23 mouse cellular contexts compared by ENCODE assay signal in the genomic region with DNA sequence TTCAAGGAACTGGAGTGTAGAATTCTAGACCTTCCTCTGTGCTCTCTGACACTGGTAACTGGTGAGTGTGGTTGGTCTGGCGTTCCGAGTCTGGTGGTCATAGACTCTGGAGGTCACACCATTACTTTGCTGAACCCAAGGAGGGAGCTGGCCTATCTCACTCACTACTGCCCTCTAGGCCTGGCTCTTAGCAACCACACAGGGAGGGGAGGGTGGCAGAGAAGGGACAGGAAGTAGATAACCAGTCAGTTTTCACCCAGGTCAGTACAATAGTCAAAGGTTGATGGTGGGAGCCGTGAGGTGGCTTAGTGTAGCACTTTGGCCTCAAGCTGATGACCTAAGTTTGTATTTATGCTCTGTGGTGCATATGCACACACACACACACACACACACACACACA.
DNase-seq lines count a peak whose midpoint lies in the region; ATAC-seq and TF ChIP-seq lines count a peak whose summit lies in the region.
"Had no signal": no experiment of that assay in that cellular context is flagged by ENCODE, and none has a peak within 500 bp of the region (broad histone marks: within the 10 kb centered on the region; RNA-seq: fewer than 3 reads in every experiment).

No protein-coding gene starts in this region.

- H3K27ac ChIP-seq in hindbrain, postnatal 0 days: no peak overlapping the region
- H3K27ac ChIP-seq in hindbrain, embryonic 12.5 days: no peak overlapping the region
- H3K27ac ChIP-seq in testis, adult 2 months (ENCODE audit: control insufficient read depth, insufficient read depth, low read depth, low read length): no peak overlapping the region
- H3K27ac ChIP-seq in stomach, postnatal 0 days (replicated peaks): no peak overlapping the region
- H3K27ac ChIP-seq in kidney, embryonic 14.5 days (ENCODE audit: low read depth, low read length): no peak overlapping the region
- H3K27ac ChIP-seq in neural tube, embryonic 15.5 days (replicated peaks): no peak overlapping the region
- H3K27ac ChIP-seq: forebrain, embryonic 10.5 days; gastrocnemius, adult 2 months; hindbrain, embryonic 13.5 days; kidney, postnatal 0 days; midbrain, embryonic 10.5 days; neural tube, embryonic 13.5 days had no signal

- H3K4me3 ChIP-seq in hindbrain, postnatal 0 days (ENCODE audit: low read length): no peak overlapping the region
- no peak overlapping the region for H3K4me3 ChIP-seq in hindbrain, embryonic 12.5 days
- no peak overlapping the region for H3K4me3 ChIP-seq in testis, adult 2 months (ENCODE audit: control insufficient read depth, low read depth, low read length)
- no peak overlapping the region for H3K4me3 ChIP-seq in stomach, postnatal 0 days (ENCODE audit: low read depth, low read length)
- no peak overlapping the region for H3K4me3 ChIP-seq in kidney, embryonic 14.5 days (ENCODE audit: low read length)
- H3K4me3 ChIP-seq in neural tube, embryonic 15.5 days (replicated peaks): no peak overlapping the region
- H3K4me3 ChIP-seq: forebrain, embryonic 10.5 days; gastrocnemius, adult 2 months; heart, embryonic 12.5 days; hindbrain, embryonic 13.5 days; midbrain, embryonic 10.5 days; neural tube, embryonic 13.5 days had no signal

- DNase-seq in hindbrain, postnatal 0 days (ENCODE audit: low spot score): no peak
- DNase-seq in testis, postnatal 14 days (ENCODE audit: low spot score): no peak
- DNase-seq in R1 (ENCODE audit: low read depth, low spot score): peak; percentile 31
- peak; percentile 47 for DNase-seq in stomach, postnatal 0 days (ENCODE audit: low spot score)
- DNase-seq: adrenal gland, postnatal 25 days; cerebellum, adult 11-12 months; cerebellum, postnatal 14 days; gastrocnemius, adult 2 months; heart, adult 11 months; heart, postnatal 14 days; liver; lung, adult 18-20 months had no signal

- H3K36me3 ChIP-seq in hindbrain, postnatal 0 days (ENCODE audit: insufficient read depth, low read length): no peaks in the 10 kb centered on the region
- no peaks in the 10 kb centered on the region for H3K36me3 ChIP-seq in hindbrain, embryonic 12.5 days
- no peaks in the 10 kb centered on the region for H3K36me3 ChIP-seq in testis, adult 2 months (ENCODE audit: control insufficient read depth, insufficient read depth, low read length)
- H3K36me3 ChIP-seq in stomach, postnatal 0 days (ENCODE audit: control insufficient read depth, insufficient read depth, low read length): no peaks in the 10 kb centered on the region
- H3K36me3 ChIP-seq in kidney, embryonic 14.5 days (ENCODE audit: control insufficient read depth, insufficient read depth, low read length): no peaks in the 10 kb centered on the region
- no peaks in the 10 kb centered on the region for H3K36me3 ChIP-seq in neural tube, embryonic 15.5 days
- H3K36me3 ChIP-seq: forebrain, embryonic 10.5 days; heart, embryonic 12.5 days; hindbrain, embryonic 13.5 days; midbrain, embryonic 10.5 days; neural tube, embryonic 13.5 days had no signal

- H3K27me3 ChIP-seq in hindbrain, postnatal 0 days (ENCODE audit: insufficient read depth, low read length): no peaks in the 10 kb centered on the region
- H3K27me3 ChIP-seq in hindbrain, embryonic 12.5 days: no peaks in the 10 kb centered on the region
- no peaks in the 10 kb centered on the region for H3K27me3 ChIP-seq in testis, adult 2 months (ENCODE audit: control insufficient read depth, insufficient read depth, low read length)
- H3K27me3 ChIP-seq in stomach, postnatal 0 days (ENCODE audit: control insufficient read depth, insufficient read depth, low read length): no peaks in the 10 kb centered on the region
- H3K27me3 ChIP-seq in kidney, embryonic 14.5 days (ENCODE audit: control insufficient read depth, insufficient read depth, low read length): no peaks in the 10 kb centered on the region
- no peaks in the 10 kb centered on the region; the same call in 1 of the 2 replicates for H3K27me3 ChIP-seq in neural tube, embryonic 15.5 days (replicated peaks)
- H3K27me3 ChIP-seq: heart, embryonic 12.5 days; hindbrain, embryonic 13.5 days; neural tube, embryonic 13.5 days had no signal

- no peaks in the 10 kb centered on the region for H3K9me3 ChIP-seq in hindbrain, postnatal 0 days (ENCODE audit: low read length)
- no peaks in the 10 kb centered on the region for H3K9me3 ChIP-seq in hindbrain, embryonic 12.5 days (replicated peaks)
- no peaks in the 10 kb centered on the region for H3K9me3 ChIP-seq in stomach, postnatal 0 days (ENCODE audit: control insufficient read depth, low read length)
- no peaks in the 10 kb centered on the region for H3K9me3 ChIP-seq in kidney, embryonic 14.5 days (ENCODE audit: control insufficient read depth, low read length)
- no peaks in the 10 kb centered on the region for H3K9me3 ChIP-seq in neural tube, embryonic 15.5 days (replicated peaks)
- H3K9me3 ChIP-seq: forebrain, embryonic 10.5 days; heart, embryonic 12.5 days; hindbrain, embryonic 13.5 days; midbrain, embryonic 10.5 days; neural tube, embryonic 13.5 days had no signal

- TF ChIP-seq EP300 in stomach, postnatal 0 days (optimal IDR thresholded peaks at IDR 0.05): no peak

- no peak overlapping the region for H3K9ac ChIP-seq in hindbrain, postnatal 0 days (replicated peaks; ENCODE audit: low read length)
- no peak overlapping the region for H3K9ac ChIP-seq in hindbrain, embryonic 12.5 days
- H3K9ac ChIP-seq in stomach, postnatal 0 days (ENCODE audit: low read length): no peak overlapping the region
- no peak overlapping the region for H3K9ac ChIP-seq in kidney, embryonic 14.5 days (ENCODE audit: low read depth, low read length)
- H3K9ac ChIP-seq in neural tube, embryonic 15.5 days (replicated peaks): no peak overlapping the region
- H3K9ac ChIP-seq: heart, embryonic 12.5 days; hindbrain, embryonic 13.5 days; neural tube, embryonic 13.5 days had no signal

- 90% methylated on average over 3 of the region's 3 CpGs for WGBS in hindbrain, postnatal 0 days
- WGBS in hindbrain, embryonic 12.5 days: 96% methylated on average over 3 of the region's 3 CpGs
- 77% methylated on average over 3 of the region's 3 CpGs for WGBS in stomach, postnatal 0 days
- WGBS in kidney, embryonic 14.5 days: 85% methylated on average over 3 of the region's 3 CpGs
- WGBS in neural tube, embryonic 15.5 days: 94% methylated on average over 3 of the region's 3 CpGs

- TF ChIP-seq CTCF in hindbrain, postnatal 0 days (IDR thresholded peaks at IDR 0.05; ENCODE audit: low read depth): 0 out of 2 replicates have a peak, but pooled peaks have one; percentile 12
- TF ChIP-seq CTCF in testis, adult 2 months (IDR thresholded peaks at IDR 0.05; ENCODE audit: control insufficient read depth, insufficient read depth, insufficient replicate concordance, low read depth, low read length): peak; percentile 26; the same call in 1 of the 2 replicates
- peak; percentile 55 for TF ChIP-seq CTCF in stomach, postnatal 0 days (IDR thresholded peaks at IDR 0.05; ENCODE audit: low read depth)

- H3K4me2 ChIP-seq in hindbrain, postnatal 0 days (ENCODE audit: low read depth, low read length): no peak overlapping the region
- no peak overlapping the region for H3K4me2 ChIP-seq in hindbrain, embryonic 12.5 days (replicated peaks)
- H3K4me2 ChIP-seq in stomach, postnatal 0 days (replicated peaks; ENCODE audit: low read depth): no peak overlapping the region
- no peak overlapping the region for H3K4me2 ChIP-seq in kidney, embryonic 14.5 days (replicated peaks; ENCODE audit: low read depth, low read length)
- no peak overlapping the region for H3K4me2 ChIP-seq in neural tube, embryonic 15.5 days
- H3K4me2 ChIP-seq: heart, embryonic 12.5 days; hindbrain, embryonic 13.5 days; neural tube, embryonic 13.5 days had no signal

- H3K4me1 ChIP-seq in hindbrain, postnatal 0 days (ENCODE audit: insufficient read depth, low read length): peaks cover 2% of the 10 kb centered on the region; the same call in 1 of the 2 replicates
- no peaks in the 10 kb centered on the region for H3K4me1 ChIP-seq in hindbrain, embryonic 12.5 days
- H3K4me1 ChIP-seq in testis, adult 2 months (ENCODE audit: control insufficient read depth, insufficient read depth, low read length): no peaks in the 10 kb centered on the region
- no peaks in the 10 kb centered on the region for H3K4me1 ChIP-seq in stomach, postnatal 0 days (replicated peaks; ENCODE audit: control insufficient read depth, insufficient read depth)
- H3K4me1 ChIP-seq in kidney, embryonic 14.5 days (ENCODE audit: control insufficient read depth, insufficient read depth, low read length): no peaks in the 10 kb centered on the region
- no peaks in the 10 kb centered on the region for H3K4me1 ChIP-seq in neural tube, embryonic 15.5 days
- H3K4me1 ChIP-seq: hindbrain, embryonic 13.5 days had no signal

- no peak for TF ChIP-seq POLR2A in testis, adult 2 months (IDR thresholded peaks at IDR 0.05; ENCODE audit: control insufficient read depth, low read depth, low read length)

- ATAC-seq in hindbrain, postnatal 0 days: no peak
- ATAC-seq in hindbrain, embryonic 12.5 days (ENCODE audit: low FRiP score): no peak
- peak; percentile 54; the same call in 1 of the 2 replicates for ATAC-seq in stomach, postnatal 0 days (ENCODE audit: low FRiP score, low TSS enrichment)
- no peak for ATAC-seq in kidney, embryonic 14.5 days (ENCODE audit: low FRiP score, low TSS enrichment)
- no peak for ATAC-seq in neural tube, embryonic 15.5 days (ENCODE audit: low FRiP score)
- ATAC-seq: intestine, embryonic 16.5 days had no signal

Comparison
In these comparisons a context has a peak if more than half of its experiments do, and no peak if none do; other contexts are left out.
1. DNase-seq: peak in R1 (single experiment) and stomach, postnatal 0 days (single experiment); none in hindbrain, postnatal 0 days (single experiment) and testis, postnatal 14 days (single experiment).
2. Peak in every context shown above with its lines, with median percentiles within 50 percentile points of each other: CTCF ChIP-seq.